Mouse (Mus musculus): ENCODE results near the gene Arhgef6.

GRCm38 (mm10) chrX:57210591-57210990, 127.9 kb downstream of the Arhgef6 start:
- TF ChIP-seq CTCF (IDR thresholded peaks at IDR 0.05; ENCODE audit: extremely low read depth, insufficient read length, insufficient replicate concordance, low read depth, low read length) = no peak
- TF ChIP-seq POLR2A (IDR thresholded peaks at IDR 0.05; ENCODE audit: low read depth, low read length) = no peak
